Mouse (Mus musculus) embryo, embryonic 9.5 days (tissue): Measurements from ENCODE around the gene Tspoap1.
A peak's percentile ranks its signal among the peaks of the same experiment; 100 is the strongest.

Source experiments
- DNase-seq: peaks from one replicate; pipeline ENCODE4 v3.0.0-alpha.2; 2017; ENCODE audit errors: extremely low spot score

Tspoap1 gene

DNA sequence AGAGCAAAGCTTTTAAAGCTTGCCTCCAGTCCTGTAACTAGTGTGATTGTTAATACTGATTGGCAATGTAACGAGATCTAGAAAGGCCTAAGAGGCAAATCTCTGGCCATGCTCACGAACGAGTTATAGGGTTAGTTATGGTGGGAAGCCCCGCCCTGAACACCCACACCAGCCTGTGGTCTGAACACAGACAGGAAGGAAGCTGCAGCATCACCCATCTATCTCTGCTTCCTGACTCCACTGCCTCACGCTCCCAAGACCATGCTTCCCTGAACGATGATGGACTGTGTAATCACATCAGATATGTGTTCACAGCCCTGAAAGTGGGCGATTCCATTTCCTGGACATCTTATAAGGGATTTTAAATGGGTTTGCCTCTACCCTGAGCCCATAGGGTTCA lies 47.9 kb downstream of the Tspoap1 start:
- DNase-seq = no peak

DNA sequence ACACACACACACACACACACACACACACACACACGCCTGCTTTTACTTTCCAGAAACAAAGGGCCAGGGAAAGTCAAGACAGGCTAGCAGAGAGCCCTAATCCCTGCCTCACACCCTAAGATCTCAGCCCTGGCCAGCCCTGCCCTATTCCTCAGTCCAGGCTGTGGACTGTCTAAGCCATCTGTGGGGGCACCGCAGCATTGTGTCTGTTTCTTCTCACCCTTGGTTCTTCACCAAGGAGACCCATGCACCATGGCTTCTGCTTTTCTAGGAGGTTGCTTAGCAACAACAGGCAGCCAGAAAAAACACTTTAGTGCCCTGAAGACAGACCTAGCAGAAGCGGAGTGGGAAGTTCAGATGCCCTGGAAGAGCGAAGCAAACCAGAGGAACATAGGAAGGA lies 51.1 kb downstream of the Tspoap1 start:
- DNase-seq = no peak

DNA sequence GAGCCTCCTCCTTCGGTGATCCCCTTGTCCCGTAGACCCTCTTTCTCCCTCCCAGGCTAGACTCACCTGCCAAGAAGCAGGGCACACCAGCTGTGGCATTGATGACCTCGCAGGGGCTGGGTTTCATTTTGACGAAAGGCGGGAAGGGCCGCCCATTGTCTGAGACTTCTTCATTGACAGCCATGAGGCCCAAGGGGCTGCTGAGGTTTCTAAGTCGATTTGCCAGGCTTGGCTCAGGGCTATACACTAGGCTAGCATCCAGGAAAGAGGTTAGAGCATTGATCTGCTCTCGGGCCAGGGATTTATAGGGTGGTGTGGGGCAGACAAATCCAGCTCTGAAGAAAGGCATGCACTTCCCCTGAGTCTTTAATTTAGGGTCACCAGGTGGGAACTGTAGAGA lies 54.5 kb downstream of the Tspoap1 start:
- no peak for DNase-seq

DNA sequence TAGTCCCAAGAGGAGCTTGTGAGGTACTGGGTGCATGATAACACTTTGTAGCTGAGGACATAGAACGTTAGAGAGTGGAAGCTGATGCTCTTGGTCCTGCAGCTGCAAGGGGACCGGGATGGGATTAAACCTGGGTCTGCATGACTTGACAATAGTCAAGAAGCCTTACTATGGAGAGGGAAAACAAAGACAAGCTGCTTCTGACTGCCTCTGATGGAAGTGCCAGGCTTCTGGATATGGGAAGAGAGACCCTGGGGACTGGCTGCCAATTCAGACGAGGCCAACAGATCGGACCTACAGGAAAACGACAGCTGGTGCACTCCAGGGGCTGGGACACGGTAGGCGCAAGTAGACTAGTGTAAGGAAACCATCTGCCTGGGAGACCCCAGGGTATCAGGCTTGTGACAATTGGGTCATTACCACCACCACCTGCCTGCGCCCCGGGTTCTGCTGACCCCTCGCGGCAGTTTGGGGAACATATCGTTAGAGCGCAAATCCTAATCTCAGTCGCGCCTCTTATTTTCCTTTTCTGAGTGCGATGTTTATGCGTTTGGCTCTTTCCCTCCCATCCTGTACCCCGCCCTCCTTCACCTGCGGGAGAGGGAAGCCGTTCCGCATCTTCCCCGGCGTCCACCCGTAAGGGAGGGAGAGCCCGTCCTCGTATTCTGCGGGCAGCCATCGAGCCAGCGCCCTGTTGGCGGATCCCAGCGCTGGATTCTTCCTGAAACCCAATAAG lies 56.5 kb downstream of the Tspoap1 start:
- peak; percentile 56 for DNase-seq

DNA sequence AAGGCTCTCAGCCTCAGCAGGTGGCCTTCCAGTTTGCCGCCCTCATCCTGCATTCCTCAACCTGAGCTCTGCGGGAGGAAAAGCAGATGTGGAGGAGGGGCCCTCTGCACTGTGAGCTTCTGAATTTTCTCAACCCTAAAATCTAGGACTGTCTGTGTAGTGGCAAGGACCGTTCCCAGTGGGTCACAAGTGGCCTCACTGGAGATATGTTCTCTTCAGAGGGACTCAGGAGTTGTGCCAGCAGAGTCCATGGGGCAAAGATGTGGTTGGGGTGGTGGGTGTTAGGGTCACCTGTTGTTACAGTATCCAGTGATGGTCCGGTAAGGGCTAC lies 57.1 kb downstream of the Tspoap1 start:
- DNase-seq = no peak

DNA sequence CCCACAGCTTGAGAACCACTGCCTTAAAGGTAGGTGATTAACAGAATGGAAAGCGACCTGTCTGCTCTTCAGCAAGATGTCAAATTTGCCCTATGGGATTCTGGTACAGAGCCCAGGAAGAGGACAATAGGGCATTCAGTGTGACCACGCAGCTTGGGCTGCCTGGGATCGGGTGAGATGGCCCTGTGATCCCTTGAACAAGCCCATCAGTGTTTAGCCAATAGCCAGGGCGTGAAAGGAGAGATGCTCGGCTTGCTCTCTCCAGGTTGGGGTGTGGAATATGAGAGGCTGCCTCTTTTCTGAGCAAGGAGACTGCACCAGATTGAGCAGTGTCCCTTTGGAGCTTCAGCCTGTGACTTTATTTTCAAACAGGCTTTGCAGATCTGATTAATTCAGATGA lies 61.2 kb downstream of the Tspoap1 start:
- DNase-seq = no peak

DNA sequence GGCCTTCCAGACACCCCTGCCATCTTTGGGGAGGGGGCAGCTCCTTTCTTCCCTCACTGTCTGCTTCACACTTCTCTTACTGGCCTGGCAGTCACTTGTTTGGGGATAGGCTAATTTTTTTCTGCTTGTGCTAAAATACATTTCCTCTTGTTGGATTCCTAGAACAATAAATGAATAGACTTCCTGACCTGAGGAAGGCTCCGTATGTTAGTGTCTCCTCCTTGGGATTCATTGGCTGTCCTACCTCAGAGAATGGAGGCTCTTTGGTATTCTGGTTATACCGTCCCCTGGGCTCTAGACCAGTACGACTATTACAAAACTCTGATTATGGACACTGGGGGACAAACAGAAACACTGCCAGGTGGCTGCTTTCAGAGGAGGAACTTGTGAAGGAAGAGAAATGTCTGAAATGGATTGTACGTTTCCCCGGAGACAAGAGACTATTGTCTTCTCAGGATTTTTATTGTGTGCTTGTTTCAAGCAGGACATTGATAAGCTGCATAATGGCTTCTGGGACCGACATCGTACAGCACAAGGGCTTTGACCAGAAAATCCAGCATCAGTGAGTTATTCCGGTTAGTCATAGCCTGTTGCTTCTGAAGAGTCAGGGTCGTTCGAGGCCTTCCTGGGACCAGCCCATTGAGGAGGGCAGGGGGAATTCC lies 68.0 kb downstream of the Tspoap1 start, which contains the start of gene Lpo:
Lpo (minus strand) TSS at position 51 of the 662 bp plus-strand sequence.
- DNase-seq = no peak
